Mouse (Mus musculus): Measurements from ENCODE around the gene Musk. TPM values are rescaled to one million over a fixed set of nuclear protein-coding genes. Genes with fewer than 3 reads are reported as not detected.

Musk gene
- total and polyA plus RNA-seq, 2 experiments from 2014 or later = not detected

- TF ChIP-seq CTCF (IDR thresholded peaks at IDR 0.05; ENCODE audit: low read depth) (no peak), EP300 (IDR thresholded peaks at IDR 0.05; ENCODE audit: low read depth) (no peak)
- ATAC-seq (ENCODE audit: insufficient read depth, low read depth) = peak; percentile 30; the same call in 1 of the 2 replicates
- Histone ChIP-seq H3K27me3 (ENCODE audit: control insufficient read depth, insufficient read depth, low read length) (no peaks in the 10 kb centered on the region), H3K36me3 (replicated peaks; ENCODE audit: control insufficient read depth, insufficient read depth, low read length) (no peaks in the 10 kb centered on the region), H3K4me2 (ENCODE audit: low read depth, low read length) (no peak overlapping the region), H3K27ac (ENCODE audit: low read depth) (no peak overlapping the region), H3K4me3 (ENCODE audit: low read depth, low read length) (no peak overlapping the region), H3K9me3 (replicated peaks; ENCODE audit: control insufficient read depth, low read length) (no peaks in the 10 kb centered on the region), H3K4me1 (ENCODE audit: control insufficient read depth, insufficient read depth) (no peaks in the 10 kb centered on the region), H3K9ac (replicated peaks; ENCODE audit: low read depth, low read length) (no peak overlapping the region)
- WGBS = 50% methylated on average over 5 of the region's 5 CpGs
- DNase-seq (ENCODE audit: low spot score) = no peak
Measured at GRCm38 (mm10) chr4:58351590-58351989, 65.8 kb downstream of the Musk start.

GRCm38 (mm10) chr4:58358996-58359395 is 73.2 kb downstream of the Musk start:
- no peak for DNase-seq (ENCODE audit: low spot score)
- no peaks in the 10 kb centered on the region for H3K9me3 ChIP-seq (replicated peaks; ENCODE audit: control insufficient read depth, low read length)

GRCm38 (mm10) chr4:58365321-58365720 is 79.6 kb downstream of the Musk start:
- no peaks in the 10 kb centered on the region for H3K36me3 ChIP-seq (replicated peaks; ENCODE audit: control insufficient read depth, insufficient read depth, low read length)
- DNase-seq (ENCODE audit: low spot score) = no peak
- no peak for TF ChIP-seq EP300 (IDR thresholded peaks at IDR 0.05; ENCODE audit: low read depth)
- TF ChIP-seq CTCF (IDR thresholded peaks at IDR 0.05; ENCODE audit: low read depth) = no peak
- no peaks in the 10 kb centered on the region for H3K4me1 ChIP-seq (ENCODE audit: control insufficient read depth, insufficient read depth)
- H3K27ac ChIP-seq (ENCODE audit: low read depth) = no peak overlapping the region
- H3K27me3 ChIP-seq (ENCODE audit: control insufficient read depth, insufficient read depth, low read length) = no peaks in the 10 kb centered on the region
- no peak overlapping the region for H3K9ac ChIP-seq (replicated peaks; ENCODE audit: low read depth, low read length)
- H3K4me3 ChIP-seq (ENCODE audit: low read depth, low read length) = no peak overlapping the region
- WGBS = 72% methylated on average over 6 of the region's 6 CpGs
- H3K4me2 ChIP-seq (ENCODE audit: low read depth, low read length) = no peak overlapping the region
- no peak for ATAC-seq (ENCODE audit: insufficient read depth, low read depth)
- no peaks in the 10 kb centered on the region for H3K9me3 ChIP-seq (replicated peaks; ENCODE audit: control insufficient read depth, low read length)

More at GRCm38 (mm10) chr4:58358996-58359395, 73.2 kb downstream of the Musk start:
- H3K27ac ChIP-seq (ENCODE audit: low read depth) = no peak overlapping the region
- no peak overlapping the region for H3K9ac ChIP-seq (replicated peaks; ENCODE audit: low read depth, low read length)
- no peak overlapping the region for H3K4me3 ChIP-seq (ENCODE audit: low read depth, low read length)
- no peaks in the 10 kb centered on the region for H3K4me1 ChIP-seq (ENCODE audit: control insufficient read depth, insufficient read depth)
- TF ChIP-seq EP300 (IDR thresholded peaks at IDR 0.05; ENCODE audit: low read depth) (no peak), CTCF (IDR thresholded peaks at IDR 0.05; ENCODE audit: low read depth) (no peak)
- no peaks in the 10 kb centered on the region for H3K27me3 ChIP-seq (ENCODE audit: control insufficient read depth, insufficient read depth, low read length)
- no peaks in the 10 kb centered on the region for H3K36me3 ChIP-seq (replicated peaks; ENCODE audit: control insufficient read depth, insufficient read depth, low read length)
- H3K4me2 ChIP-seq (ENCODE audit: low read depth, low read length) = no peak overlapping the region
- 70% methylated on average over 4 of the region's 4 CpGs for WGBS
- no peak for ATAC-seq (ENCODE audit: insufficient read depth, low read depth)

- Histone ChIP-seq H3K27ac (ENCODE audit: low read depth) (no peak overlapping the region), H3K9me3 (replicated peaks; ENCODE audit: control insufficient read depth, low read length) (no peaks in the 10 kb centered on the region), H3K4me2 (ENCODE audit: low read depth, low read length) (no peak overlapping the region), H3K4me3 (ENCODE audit: low read depth, low read length) (no peak overlapping the region), H3K4me1 (ENCODE audit: control insufficient read depth, insufficient read depth) (no peaks in the 10 kb centered on the region), H3K36me3 (replicated peaks; ENCODE audit: control insufficient read depth, insufficient read depth, low read length) (no peaks in the 10 kb centered on the region), H3K9ac (replicated peaks; ENCODE audit: low read depth, low read length) (no peak overlapping the region), H3K27me3 (ENCODE audit: control insufficient read depth, insufficient read depth, low read length) (no peaks in the 10 kb centered on the region)
- ATAC-seq (ENCODE audit: insufficient read depth, low read depth) (no peak), DNase-seq (ENCODE audit: low spot score) (no peak)
- WGBS = 73% methylated on average over 1 of the region's 1 CpGs
- TF ChIP-seq CTCF (IDR thresholded peaks at IDR 0.05; ENCODE audit: low read depth) (no peak), EP300 (IDR thresholded peaks at IDR 0.05; ENCODE audit: low read depth) (no peak)
Measured at GRCm38 (mm10) chr4:58371106-58371505, 85.3 kb downstream of the Musk start.

GRCm38 (mm10) chr4:58373599-58373998 is 87.8 kb downstream of the Musk start:
- DNase-seq (ENCODE audit: low spot score) (no peak), ATAC-seq (ENCODE audit: insufficient read depth, low read depth) (no peak)
- Histone ChIP-seq H3K9me3 (replicated peaks; ENCODE audit: control insufficient read depth, low read length) (no peaks in the 10 kb centered on the region), H3K4me3 (ENCODE audit: low read depth, low read length) (no peak overlapping the region), H3K27me3 (ENCODE audit: control insufficient read depth, insufficient read depth, low read length) (no peaks in the 10 kb centered on the region), H3K4me2 (ENCODE audit: low read depth, low read length) (no peak overlapping the region), H3K4me1 (ENCODE audit: control insufficient read depth, insufficient read depth) (no peaks in the 10 kb centered on the region), H3K9ac (replicated peaks; ENCODE audit: low read depth, low read length) (no peak overlapping the region), H3K36me3 (replicated peaks; ENCODE audit: control insufficient read depth, insufficient read depth, low read length) (no peaks in the 10 kb centered on the region), H3K27ac (ENCODE audit: low read depth) (no peak overlapping the region)
- WGBS = 79% methylated on average over 10 of the region's 10 CpGs
- TF ChIP-seq EP300 (IDR thresholded peaks at IDR 0.05; ENCODE audit: low read depth) (no peak), CTCF (IDR thresholded peaks at IDR 0.05; ENCODE audit: low read depth) (no peak)

GRCm38 (mm10) chr4:58374141-58374870 is 88.5 kb downstream of the Musk start:
- DNase-seq (ENCODE audit: low spot score) (no peak), ATAC-seq (ENCODE audit: insufficient read depth, low read depth) (no peak)
- Histone ChIP-seq H3K36me3 (replicated peaks; ENCODE audit: control insufficient read depth, insufficient read depth, low read length) (no peaks in the 10 kb centered on the region), H3K4me3 (ENCODE audit: low read depth, low read length) (no peak overlapping the region), H3K27ac (ENCODE audit: low read depth) (no peak overlapping the region), H3K27me3 (ENCODE audit: control insufficient read depth, insufficient read depth, low read length) (no peaks in the 10 kb centered on the region), H3K4me2 (ENCODE audit: low read depth, low read length) (no peak overlapping the region), H3K9ac (replicated peaks; ENCODE audit: low read depth, low read length) (no peak overlapping the region), H3K9me3 (replicated peaks; ENCODE audit: control insufficient read depth, low read length) (no peaks in the 10 kb centered on the region), H3K4me1 (ENCODE audit: control insufficient read depth, insufficient read depth) (no peaks in the 10 kb centered on the region)
- 77% methylated on average over 7 of the region's 7 CpGs for WGBS
- no peak for TF ChIP-seq CTCF (IDR thresholded peaks at IDR 0.05; ENCODE audit: low read depth)
- TF ChIP-seq EP300 (IDR thresholded peaks at IDR 0.05; ENCODE audit: low read depth) = no peak
